Mouse (Mus musculus): ENCODE results near the gene Prdx1. TPM values are rescaled to one million over a fixed set of nuclear protein-coding genes. Genes with fewer than 3 reads are reported as not detected.

Prdx1 gene
- polyA plus RNA-seq, 1 experiment from 2014 or later = 1,318 TPM

DNA sequence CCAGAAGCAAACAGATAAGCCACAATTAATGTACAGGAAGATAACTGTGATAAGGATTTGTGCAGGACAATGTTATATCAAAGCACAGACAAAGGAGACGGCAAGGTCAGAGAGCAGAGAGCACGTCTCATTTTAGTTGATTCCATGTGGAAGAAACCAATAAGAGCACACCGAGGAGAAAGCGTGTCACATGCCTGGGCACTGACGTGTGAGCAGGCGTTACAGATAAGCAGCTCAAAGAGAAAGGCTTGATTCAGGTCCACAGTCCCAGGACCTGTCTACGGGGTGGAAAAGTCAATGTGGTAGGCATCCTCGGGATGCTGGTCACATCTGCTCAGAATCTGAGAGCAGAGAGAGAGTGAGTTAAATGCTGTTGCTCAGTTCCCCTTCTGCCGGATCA lies 45.7 kb downstream of the Prdx1 start:
- no peak overlapping the region for H3K4me2 ChIP-seq (ENCODE audit: low read depth, low read length)
- H3K27me3 ChIP-seq (ENCODE audit: control insufficient read depth, insufficient read depth, low read length) = no peaks in the 10 kb centered on the region
- ATAC-seq (replicated peaks; ENCODE audit: insufficient number of reproducible peaks, low FRiP score, low TSS enrichment, low read depth) (no peak), DNase-seq (ENCODE audit: low spot score) (no peak)
- WGBS = 85% methylated on average over 9 of the region's 9 CpGs
- H3K4me3 ChIP-seq (ENCODE audit: low read depth, low read length) = no peak overlapping the region
- H3K4me1 ChIP-seq (ENCODE audit: control insufficient read depth, insufficient read depth, low read length) = no peaks in the 10 kb centered on the region
- no peaks in the 10 kb centered on the region for H3K36me3 ChIP-seq (replicated peaks; ENCODE audit: control insufficient read depth, insufficient read depth, low read depth, low read length)
- no peak overlapping the region for H3K9ac ChIP-seq (replicated peaks; ENCODE audit: low read length)
- no peak overlapping the region for H3K27ac ChIP-seq (replicated peaks; ENCODE audit: low read depth, low read length)
- H3K9me3 ChIP-seq (replicated peaks; ENCODE audit: control insufficient read depth, low read length) = no peaks in the 10 kb centered on the region

DNA sequence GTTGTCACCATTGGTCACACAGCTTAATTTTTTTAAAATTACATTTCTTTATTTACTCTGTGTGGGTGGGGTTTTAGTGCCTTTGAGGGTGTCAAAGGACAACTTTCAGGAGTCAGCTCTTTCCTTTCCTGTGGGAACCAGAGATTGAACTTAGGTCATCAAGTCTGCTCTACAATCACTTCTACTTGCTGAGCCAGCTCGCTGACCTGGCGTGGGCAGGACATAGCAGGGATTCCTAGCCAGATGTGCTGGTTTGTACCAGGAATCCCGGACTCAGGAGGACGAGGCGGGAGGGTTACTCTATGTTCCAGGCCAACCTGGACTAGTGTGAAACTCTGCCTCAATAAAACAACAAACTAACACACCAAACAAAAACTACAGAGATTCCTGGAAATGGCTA lies 47.0 kb downstream of the Prdx1 start:
- DNase-seq (ENCODE audit: low spot score) (no peak), ATAC-seq (replicated peaks; ENCODE audit: insufficient number of reproducible peaks, low FRiP score, low TSS enrichment, low read depth) (no peak)
- 79% methylated on average over 5 of the region's 5 CpGs for WGBS

DNA sequence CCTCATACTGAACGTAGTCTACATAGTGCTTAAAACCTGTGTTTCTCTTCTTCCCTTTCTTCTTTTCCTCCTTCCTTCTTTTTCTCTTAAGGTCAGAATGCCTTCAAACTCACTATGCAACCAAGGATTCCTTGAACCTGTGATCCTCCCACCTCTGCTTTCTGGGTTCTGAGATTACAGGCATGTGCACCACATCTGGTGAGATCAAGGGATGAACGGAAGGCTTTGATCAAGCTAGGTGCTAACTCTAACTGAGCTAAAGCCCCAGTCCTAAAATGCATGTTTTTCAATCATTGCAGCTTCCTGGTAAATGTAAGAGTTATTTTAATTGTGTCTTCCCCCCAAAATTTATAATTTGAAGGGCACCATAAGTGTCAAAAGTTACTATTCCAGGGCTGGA lies 49.7 kb downstream of the Prdx1 start:
- no peak overlapping the region for H3K4me2 ChIP-seq (ENCODE audit: low read depth, low read length)
- no peaks in the 10 kb centered on the region for H3K27me3 ChIP-seq (ENCODE audit: control insufficient read depth, insufficient read depth, low read length)
- DNase-seq (ENCODE audit: low spot score) (no peak), ATAC-seq (replicated peaks; ENCODE audit: insufficient number of reproducible peaks, low FRiP score, low TSS enrichment, low read depth) (no peak)
- H3K4me1 ChIP-seq (ENCODE audit: control insufficient read depth, insufficient read depth, low read length) = no peaks in the 10 kb centered on the region
- H3K36me3 ChIP-seq (replicated peaks; ENCODE audit: control insufficient read depth, insufficient read depth, low read depth, low read length) = no peaks in the 10 kb centered on the region
- WGBS = 82% methylated on average over 2 of the region's 2 CpGs
- H3K9ac ChIP-seq (replicated peaks; ENCODE audit: low read length) = no peak overlapping the region
- no peak overlapping the region for H3K4me3 ChIP-seq (ENCODE audit: low read depth, low read length)
- no peaks in the 10 kb centered on the region for H3K9me3 ChIP-seq (replicated peaks; ENCODE audit: control insufficient read depth, low read length)
- H3K27ac ChIP-seq (replicated peaks; ENCODE audit: low read depth, low read length) = no peak overlapping the region

More for the DNA sequence above, 47.0 kb downstream of the Prdx1 start:
- H3K36me3 ChIP-seq (replicated peaks; ENCODE audit: control insufficient read depth, insufficient read depth, low read depth, low read length) = no peaks in the 10 kb centered on the region
- H3K9ac ChIP-seq (replicated peaks; ENCODE audit: low read length) = no peak overlapping the region
- H3K4me3 ChIP-seq (ENCODE audit: low read depth, low read length) = no peak overlapping the region
- no peak overlapping the region for H3K27ac ChIP-seq (replicated peaks; ENCODE audit: low read depth, low read length)
- no peaks in the 10 kb centered on the region for H3K4me1 ChIP-seq (ENCODE audit: control insufficient read depth, insufficient read depth, low read length)
- no peaks in the 10 kb centered on the region for H3K9me3 ChIP-seq (replicated peaks; ENCODE audit: control insufficient read depth, low read length)
- no peaks in the 10 kb centered on the region for H3K27me3 ChIP-seq (ENCODE audit: control insufficient read depth, insufficient read depth, low read length)
- H3K4me2 ChIP-seq (ENCODE audit: low read depth, low read length) = no peak overlapping the region

DNA sequence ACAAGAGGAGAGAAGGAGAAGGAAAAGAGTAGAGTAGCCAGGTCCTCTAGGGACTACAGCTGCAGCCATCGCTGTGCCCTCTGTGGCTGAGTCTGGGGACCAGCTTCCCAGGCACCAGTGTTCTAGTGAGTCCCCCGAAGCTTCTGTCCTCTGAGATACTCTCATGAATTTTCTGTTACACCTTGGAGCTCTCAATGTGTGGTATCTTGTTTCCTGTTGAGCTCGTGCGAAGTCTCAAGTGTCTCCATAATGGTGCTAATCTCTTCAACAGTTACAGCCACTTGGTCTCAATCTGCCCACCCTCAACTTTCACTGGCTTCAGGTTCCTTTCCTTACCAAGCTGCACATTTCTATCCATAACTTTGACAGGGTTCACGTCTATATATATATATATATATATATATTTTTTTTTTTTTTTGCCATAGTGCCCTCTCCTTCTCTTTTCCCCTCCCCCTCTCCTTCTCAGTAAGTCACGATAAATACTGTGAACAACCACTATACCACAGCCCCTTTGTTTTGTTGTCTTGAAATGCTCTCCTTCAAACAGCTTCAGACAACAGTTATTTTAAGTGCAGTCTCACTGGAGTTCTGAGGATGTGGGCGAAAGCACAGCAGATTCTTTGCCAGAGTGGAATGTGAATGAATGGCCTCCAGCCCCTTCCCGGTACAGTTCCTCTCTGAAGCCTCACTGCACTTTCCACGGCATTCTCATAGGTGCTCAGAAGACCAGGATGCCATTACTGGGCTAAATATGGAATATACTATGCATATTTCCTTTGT lies 53.8 kb downstream of the Prdx1 start:
- Histone ChIP-seq H3K27ac (replicated peaks; ENCODE audit: low read depth, low read length) (no peak overlapping the region), H3K4me2 (ENCODE audit: low read depth, low read length) (no peak overlapping the region), H3K36me3 (replicated peaks; ENCODE audit: control insufficient read depth, insufficient read depth, low read depth, low read length) (no peaks in the 10 kb centered on the region), H3K9me3 (replicated peaks; ENCODE audit: control insufficient read depth, low read length) (no peaks in the 10 kb centered on the region), H3K9ac (replicated peaks; ENCODE audit: low read length) (no peak overlapping the region), H3K4me1 (ENCODE audit: control insufficient read depth, insufficient read depth, low read length) (no peaks in the 10 kb centered on the region), H3K27me3 (ENCODE audit: control insufficient read depth, insufficient read depth, low read length) (no peaks in the 10 kb centered on the region), H3K4me3 (ENCODE audit: low read depth, low read length) (no peak overlapping the region)
- ATAC-seq (replicated peaks; ENCODE audit: insufficient number of reproducible peaks, low FRiP score, low TSS enrichment, low read depth) (no peak), DNase-seq (ENCODE audit: low spot score) (no peak)
- WGBS = 78% methylated on average over 9 of the region's 9 CpGs

DNA sequence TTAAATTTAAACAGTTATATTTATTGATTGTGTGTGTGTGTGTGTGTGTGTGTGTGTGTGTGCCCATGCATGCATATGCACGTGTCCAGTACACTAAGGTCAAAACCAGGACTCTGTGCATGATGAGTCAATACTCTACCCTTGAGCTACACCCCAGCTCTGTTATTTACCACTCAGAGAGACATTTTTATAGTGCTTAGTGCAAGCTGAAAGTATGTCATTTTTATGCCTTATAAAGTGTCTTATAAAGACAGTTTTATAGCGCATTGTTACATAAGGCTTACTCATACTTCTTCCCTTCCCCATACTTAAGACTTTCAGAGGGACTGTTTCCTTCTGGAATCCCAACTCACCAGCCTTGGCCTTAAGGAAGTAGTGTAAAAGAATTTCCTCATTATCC lies 64.4 kb downstream of the Prdx1 start:
- ATAC-seq (replicated peaks; ENCODE audit: insufficient number of reproducible peaks, low FRiP score, low TSS enrichment, low read depth) (no peak), DNase-seq (ENCODE audit: low spot score) (no peak)
- Histone ChIP-seq H3K27ac (replicated peaks; ENCODE audit: low read depth, low read length) (no peak overlapping the region), H3K27me3 (ENCODE audit: control insufficient read depth, insufficient read depth, low read length) (no peaks in the 10 kb centered on the region), H3K9ac (replicated peaks; ENCODE audit: low read length) (no peak overlapping the region), H3K9me3 (replicated peaks; ENCODE audit: control insufficient read depth, low read length) (no peaks in the 10 kb centered on the region), H3K4me3 (ENCODE audit: low read depth, low read length) (no peak overlapping the region), H3K4me1 (ENCODE audit: control insufficient read depth, insufficient read depth, low read length) (no peaks in the 10 kb centered on the region), H3K4me2 (ENCODE audit: low read depth, low read length) (no peak overlapping the region), H3K36me3 (replicated peaks; ENCODE audit: control insufficient read depth, insufficient read depth, low read depth, low read length) (no peaks in the 10 kb centered on the region)
- WGBS = 92% methylated on average over 2 of the region's 2 CpGs

Other genes starting within 250 kb of the Prdx1 start
- gene Mast2, start 221.4 kb upstream of the Prdx1 start, polyA plus RNA-seq (2014; fragmentation: Nextera tagmentation; extraction: Ambion mirVana) = 23.5 and 33.6 TPM in 2 replicates
- gene Ipp, start 178.0 kb upstream of the Prdx1 start, polyA plus RNA-seq (2014; fragmentation: Nextera tagmentation; extraction: Ambion mirVana) = 5.0 and 5.2 TPM in 2 replicates
- 33.8 and 37.7 TPM in 2 replicates for gene Tmem69, start 129.6 kb upstream of the Prdx1 start, polyA plus RNA-seq (2014; fragmentation: Nextera tagmentation; extraction: Ambion mirVana)
- gene Gpbp1l1, start 127.9 kb upstream of the Prdx1 start, polyA plus RNA-seq (2014; fragmentation: Nextera tagmentation; extraction: Ambion mirVana) = 47.9 and 51.2 TPM in 2 replicates
- 1.4 and 2.1 TPM in 2 replicates for gene Ccdc17, start 88.9 kb upstream of the Prdx1 start, polyA plus RNA-seq (2014; fragmentation: Nextera tagmentation; extraction: Ambion mirVana)
- gene Nasp, start 57.6 kb upstream of the Prdx1 start, polyA plus RNA-seq (2014; fragmentation: Nextera tagmentation; extraction: Ambion mirVana) = 324 and 364 TPM in 2 replicates
- 727 and 756 TPM in 2 replicates for gene Akr1a1, start 33.9 kb upstream of the Prdx1 start, polyA plus RNA-seq (2014; fragmentation: Nextera tagmentation; extraction: Ambion mirVana)
- gene Mmachc, start 22.9 kb downstream of the Prdx1 start, polyA plus RNA-seq (2014; fragmentation: Nextera tagmentation; extraction: Ambion mirVana) = 20.0 and 24.6 TPM in 2 replicates
- gene Ccdc163, start 23.0 kb downstream of the Prdx1 start, polyA plus RNA-seq (2014; fragmentation: Nextera tagmentation; extraction: Ambion mirVana) = 24.9 and 33.3 TPM in 2 replicates
- gene Tesk2, start 35.4 kb downstream of the Prdx1 start, polyA plus RNA-seq (2014; fragmentation: Nextera tagmentation; extraction: Ambion mirVana) = 10.5 and 12.9 TPM in 2 replicates
- gene Toe1, start 122.1 kb downstream of the Prdx1 start, polyA plus RNA-seq (2014; fragmentation: Nextera tagmentation; extraction: Ambion mirVana) = 36.1 and 39.0 TPM in 2 replicates
- 13.9 and 17.7 TPM in 2 replicates for gene Mutyh, start 122.2 kb downstream of the Prdx1 start, polyA plus RNA-seq (2014; fragmentation: Nextera tagmentation; extraction: Ambion mirVana)
- gene Hpdl, start 136.2 kb downstream of the Prdx1 start, polyA plus RNA-seq (2014; fragmentation: Nextera tagmentation; extraction: Ambion mirVana) = 1.2 and 1.7 TPM in 2 replicates
- gene Zswim5, start 191.8 kb downstream of the Prdx1 start, polyA plus RNA-seq (2014; fragmentation: Nextera tagmentation; extraction: Ambion mirVana) = 3.0 and 3.3 TPM in 2 replicates